Mouse (Mus musculus) small intestine, adult 10 weeks (tissue): ENCODE results near the gene Jade1. TPM values are rescaled to one million over a fixed set of nuclear protein-coding genes. Genes with fewer than 3 reads are reported as not detected.

ENCODE experiments used
- polyA plus RNA-seq: library from polyadenylated mRNA; stranded (reverse); fragments of 350-450 nt; fragmentation: Illumina TruSeq; extraction: RNeasy Lipid Tissue Mini Kit (QIAGEN cat#74804); gene quantifications from one replicate; pipeline ENCODE4 v1.2.3, GENCODE M21; 2014; ENCODE audit warnings: low replicate concordance

Gene Jade1
- 50.2 TPM for polyA plus RNA-seq

GRCm38 (mm10) chr3:41555491-41556381 lies at the start of gene Jade1:
Jade1 (plus strand) TSS chr3:41555731.

Other genes starting within 250 kb of the Jade1 start
- 27.6 TPM for gene Sclt1, start 186.8 kb downstream of the Jade1 start, polyA plus RNA-seq
- 37.5 TPM for gene D3Ertd751e, start 186.9 kb downstream of the Jade1 start, polyA plus RNA-seq